Mouse (Mus musculus): ENCODE measurements around the gene Olfr747. TPM values are rescaled to one million over a fixed set of nuclear protein-coding genes. Genes with fewer than 3 reads are reported as not detected.

The Olfr747 gene
- polyA plus RNA-seq, 1 experiment from 2014 or later: not detected

DNA sequence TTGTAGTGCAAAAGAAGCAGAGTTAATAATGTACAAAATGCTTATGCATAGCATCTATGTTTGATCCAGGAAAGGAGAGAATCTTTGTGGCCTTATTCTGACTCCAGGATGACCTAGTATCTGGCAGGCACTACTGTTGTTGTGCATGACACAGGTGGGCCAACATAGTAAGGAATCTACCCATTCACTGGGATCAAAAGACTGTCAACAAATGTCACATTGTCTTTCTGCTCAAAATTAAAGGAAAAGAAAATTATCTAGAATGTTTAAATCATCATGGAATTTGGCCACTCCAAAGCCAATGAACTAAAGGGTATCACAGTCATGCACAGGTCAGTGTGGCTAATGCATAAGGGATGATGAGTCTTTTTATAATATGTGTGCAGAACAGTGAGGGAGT is 46.2 kb downstream of the Olfr747 start, which contains the start of gene Olfr746:
Gene Olfr746 (plus strand): TSS at position 301 of the 400 bp plus-strand sequence.
- TF ChIP-seq CTCF (IDR thresholded peaks at IDR 0.05; ENCODE audit: low read depth) (no peak), EP300 (optimal IDR thresholded peaks at IDR 0.05) (no peak)
- DNase-seq (ENCODE audit: low spot score): no peak
- no peaks in the 10 kb centered on the region for H3K4me1 ChIP-seq (replicated peaks; ENCODE audit: control insufficient read depth, insufficient read depth)
- no peak within 1 kb of the TSS for H3K4me2 ChIP-seq (replicated peaks; ENCODE audit: low read depth)
- no peak within 1 kb of the TSS for H3K27ac ChIP-seq (replicated peaks)
- no peak within 1 kb of the TSS for H3K4me3 ChIP-seq (ENCODE audit: low read depth, low read length)
- no peak within 1 kb of the TSS for H3K9ac ChIP-seq (ENCODE audit: low read length)
- H3K36me3 ChIP-seq (ENCODE audit: control insufficient read depth, insufficient read depth, low read length): no peaks in the 10 kb centered on the region
- no peaks in the 10 kb centered on the region for H3K27me3 ChIP-seq (ENCODE audit: control insufficient read depth, insufficient read depth, low read length)
- H3K9me3 ChIP-seq (ENCODE audit: control insufficient read depth, low read length): no peaks in the 10 kb centered on the region
- no peak for ATAC-seq (ENCODE audit: low FRiP score, low TSS enrichment)

DNA sequence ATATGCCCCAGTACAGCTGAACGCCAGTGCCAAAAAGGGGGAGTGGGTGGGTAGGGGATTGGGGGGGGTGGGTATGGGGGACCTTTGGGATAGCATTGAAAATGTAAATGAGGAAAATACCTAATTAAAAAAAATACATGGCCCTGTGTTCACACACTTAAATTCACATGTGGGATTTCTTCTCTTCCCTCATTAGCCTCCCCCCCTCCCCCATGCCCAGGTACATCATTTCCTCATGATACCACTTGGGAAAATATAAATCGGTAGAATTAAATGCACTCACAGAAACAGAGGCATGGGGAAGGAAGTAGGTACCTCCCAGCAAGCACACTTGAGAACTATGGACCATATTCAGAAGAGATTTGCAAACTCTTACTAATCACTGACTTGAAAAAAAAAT is 53.9 kb downstream of the Olfr747 start, which contains the start of gene Olfr745:
Gene Olfr745 (plus strand): TSS at position 301 of the 400 bp plus-strand sequence.
- TF ChIP-seq CTCF (IDR thresholded peaks at IDR 0.05; ENCODE audit: low read depth) (no peak), EP300 (optimal IDR thresholded peaks at IDR 0.05) (no peak)
- ATAC-seq (ENCODE audit: low FRiP score, low TSS enrichment): no peak
- Histone ChIP-seq H3K9me3 (ENCODE audit: control insufficient read depth, low read length) (no peaks in the 10 kb centered on the region), H3K27me3 (ENCODE audit: control insufficient read depth, insufficient read depth, low read length) (no peaks in the 10 kb centered on the region), H3K4me2 (replicated peaks; ENCODE audit: low read depth) (no peak within 1 kb of the TSS), H3K36me3 (ENCODE audit: control insufficient read depth, insufficient read depth, low read length) (no peaks in the 10 kb centered on the region), H3K4me1 (replicated peaks; ENCODE audit: control insufficient read depth, insufficient read depth) (no peaks in the 10 kb centered on the region), H3K27ac (replicated peaks) (no peak within 1 kb of the TSS), H3K4me3 (ENCODE audit: low read depth, low read length) (no peak within 1 kb of the TSS), H3K9ac (ENCODE audit: low read length) (no peak within 1 kb of the TSS)
- DNase-seq (ENCODE audit: low spot score): no peak
- WGBS: 84% methylated on average over 2 of the region's 2 CpGs

Other genes with a start within 250 kb of the Olfr747 start
- 0.02 TPM in 1 of 2 replicates, not detected in the other for gene Olfr740, start 247.7 kb downstream of the Olfr747 start, polyA plus RNA-seq (2015; fragmentation: Nextera tagmentation; extraction: Ambion mirVana)
- gene Olfr741, start 220.5 kb downstream of the Olfr747 start, polyA plus RNA-seq (2015; fragmentation: Nextera tagmentation; extraction: Ambion mirVana): 0.02 TPM in 1 of 2 replicates, not detected in the other
- gene Olfr742, start 189.6 kb downstream of the Olfr747 start, polyA plus RNA-seq (2015; fragmentation: Nextera tagmentation; extraction: Ambion mirVana): not detected in 2 replicates
- gene Olfr743, start 171.4 kb downstream of the Olfr747 start, polyA plus RNA-seq (2015; fragmentation: Nextera tagmentation; extraction: Ambion mirVana): not detected in 2 replicates
- not detected in 2 replicates for gene Olfr744, start 78.3 kb downstream of the Olfr747 start, polyA plus RNA-seq (2015; fragmentation: Nextera tagmentation; extraction: Ambion mirVana)
- gene Olfr745, start 53.8 kb downstream of the Olfr747 start, polyA plus RNA-seq (2015; fragmentation: Nextera tagmentation; extraction: Ambion mirVana): 0.08 TPM in 1 of 2 replicates, not detected in the other
- gene Olfr746, start 46.1 kb downstream of the Olfr747 start, polyA plus RNA-seq (2015; fragmentation: Nextera tagmentation; extraction: Ambion mirVana): not detected in 2 replicates
- not detected in 2 replicates for gene Olfr748, start 14.2 kb upstream of the Olfr747 start, polyA plus RNA-seq (2015; fragmentation: Nextera tagmentation; extraction: Ambion mirVana)
- gene Olfr749, start 51.9 kb upstream of the Olfr747 start, polyA plus RNA-seq (2015; fragmentation: Nextera tagmentation; extraction: Ambion mirVana): not detected in 2 replicates
- gene Ttc5, start 92.3 kb upstream of the Olfr747 start, polyA plus RNA-seq (2015; fragmentation: Nextera tagmentation; extraction: Ambion mirVana): 35.1 and 37.0 TPM in 2 replicates
- not detected in 2 replicates for gene Ccnb1ip1, start 114.5 kb upstream of the Olfr747 start, polyA plus RNA-seq (2015; fragmentation: Nextera tagmentation; extraction: Ambion mirVana)
- 27.9 and 28.7 TPM in 2 replicates for gene Parp2, start 114.6 kb upstream of the Olfr747 start, polyA plus RNA-seq (2015; fragmentation: Nextera tagmentation; extraction: Ambion mirVana)
- 6.2 and 7.8 TPM in 2 replicates for gene Tep1, start 177.4 kb upstream of the Olfr747 start, polyA plus RNA-seq (2015; fragmentation: Nextera tagmentation; extraction: Ambion mirVana)
- 0.31 and 0.33 TPM in 2 replicates for gene Klhl33, start 204.3 kb upstream of the Olfr747 start, polyA plus RNA-seq (2015; fragmentation: Nextera tagmentation; extraction: Ambion mirVana)
- 69.4 and 71.7 TPM in 2 replicates for gene Osgep, start 231.7 kb upstream of the Olfr747 start, polyA plus RNA-seq (2015; fragmentation: Nextera tagmentation; extraction: Ambion mirVana)
- gene Apex1, start 231.8 kb upstream of the Olfr747 start, polyA plus RNA-seq (2015; fragmentation: Nextera tagmentation; extraction: Ambion mirVana): 92.1 and 100.0 TPM in 2 replicates
- gene Pip4p1, start 237.7 kb upstream of the Olfr747 start, polyA plus RNA-seq (2015; fragmentation: Nextera tagmentation; extraction: Ambion mirVana): 38.3 and 42.7 TPM in 2 replicates
- gene Pnp, start 237.9 kb upstream of the Olfr747 start, polyA plus RNA-seq (2015; fragmentation: Nextera tagmentation; extraction: Ambion mirVana): 44.7 and 48.6 TPM in 2 replicates

All from stomach, postnatal 0 days (tissue).